Mouse (Mus musculus): ENCODE measurements around the gene Tcn2.

Gene Tcn2

GRCm38 (mm10) chr11:3894406-3895281 is 37.3 kb downstream of the Tcn2 start, which contains the start of the genes 4921536K21Rik and Dusp18:
TSS of gene 4921536K21Rik (minus strand) at chr11:3895098.
TSS of gene Dusp18 (plus strand) at chr11:3895240.
- DNase-seq (ENCODE audit: low spot score), result no peak

GRCm38 (mm10) chr11:3893970-3894369 is 38.0 kb downstream of the Tcn2 start:
- no peak for DNase-seq (ENCODE audit: low spot score)

DNA sequence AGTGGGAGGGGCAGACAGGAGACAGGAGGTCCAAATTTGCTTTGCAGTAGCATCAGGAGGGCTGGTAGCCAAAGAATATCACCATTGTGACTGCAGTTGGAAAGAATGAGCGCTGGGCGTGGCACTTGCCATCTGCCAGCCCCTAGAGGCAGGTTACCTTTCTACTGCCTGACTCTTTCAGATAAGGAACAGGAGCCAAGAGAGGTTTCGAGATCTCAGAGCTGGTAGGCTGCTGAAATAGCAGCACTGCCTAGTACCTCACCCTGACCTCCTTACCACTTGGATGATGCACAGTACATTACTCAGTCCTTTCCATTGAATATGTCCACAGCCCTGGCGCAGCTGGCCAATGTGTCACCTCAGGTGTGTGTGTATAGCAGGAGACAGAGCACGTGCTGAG is 44.6 kb downstream of the Tcn2 start:
- no peak for DNase-seq (ENCODE audit: low spot score)

- no peak for DNase-seq (ENCODE audit: low spot score)
Observed at GRCm38 (mm10) chr11:3883711-3884110, 48.2 kb downstream of the Tcn2 start.

DNA sequence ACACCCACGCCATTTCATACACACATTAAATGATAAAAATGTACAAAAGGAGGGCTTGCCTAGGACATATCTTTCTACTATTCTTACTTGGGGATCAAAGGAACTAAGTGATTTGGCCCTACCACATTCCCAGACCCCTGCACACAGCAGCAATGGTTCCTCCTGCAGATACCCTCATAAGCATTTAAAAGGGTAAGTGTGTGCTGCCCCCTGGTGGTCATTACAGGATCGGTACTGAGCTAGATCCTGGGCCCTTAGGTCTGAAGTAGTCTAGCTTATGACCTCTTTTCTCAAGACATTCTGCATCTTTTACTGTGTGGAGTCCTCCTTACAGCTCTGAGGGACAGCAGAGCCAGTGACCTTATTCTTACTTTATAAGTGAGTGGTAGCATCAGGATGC is 52.1 kb downstream of the Tcn2 start:
- peak; percentile 84 for DNase-seq (ENCODE audit: low spot score)

DNA sequence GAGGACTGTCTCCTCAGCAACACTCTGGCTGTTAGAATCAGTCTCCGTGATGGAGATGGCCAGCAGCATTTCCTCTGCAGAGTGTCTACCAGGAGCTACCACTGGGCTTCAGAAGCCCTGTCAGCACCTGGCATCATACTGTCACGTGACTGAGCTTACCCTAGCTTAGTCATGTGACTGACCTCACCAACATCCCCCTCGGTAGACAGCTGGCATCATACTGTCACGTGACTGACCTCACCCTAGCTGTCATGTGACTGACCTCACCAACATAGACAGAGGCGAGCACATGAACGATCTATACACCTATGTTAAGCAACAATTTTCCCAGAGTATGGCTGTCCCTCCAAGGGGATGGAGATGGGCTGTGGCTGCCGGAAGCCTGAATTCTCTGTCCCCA is 53.3 kb downstream of the Tcn2 start:
- peak; percentile 60 for DNase-seq (ENCODE audit: low spot score)

DNA sequence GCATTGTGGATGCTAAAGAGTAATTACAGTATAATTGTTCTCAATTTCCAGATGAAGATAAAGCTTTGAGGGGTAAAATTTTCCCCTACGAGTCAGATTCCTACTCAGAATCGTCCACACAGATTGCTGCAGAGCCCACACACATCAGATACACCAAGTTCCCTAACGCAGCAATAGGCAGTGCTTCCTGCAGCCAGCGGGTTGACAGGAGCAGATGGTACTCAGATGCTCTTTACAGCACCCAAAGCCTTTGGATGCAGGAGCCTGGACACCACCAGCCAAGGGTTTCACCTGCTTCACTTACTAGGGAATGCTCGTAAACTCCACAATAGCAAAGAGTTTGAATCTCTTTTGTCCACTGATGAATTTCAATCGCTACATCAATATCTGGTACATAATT is 55.5 kb downstream of the Tcn2 start:
- no peak for DNase-seq (ENCODE audit: low spot score)
